Mouse (Mus musculus) MEL (cell line): Measurements from ENCODE around the gene Cc2d2b. TPM values are rescaled to one million over a fixed set of nuclear protein-coding genes. Genes with fewer than 3 reads are reported as not detected.
A peak's percentile ranks its signal among the peaks of the same experiment; 100 is the strongest.

Experiments used
- DNase-seq: peaks from one replicate; pipeline ENCODE4 v3.0.0; 2011; ENCODE audit warnings: low read depth, low spot score
- H3K27ac ChIP-seq: 2 replicates; pipeline ENCODE4 v1.5.1; 2012; ENCODE audit warnings: low read depth, mild to moderate bottlenecking, control low read depth, low read length, moderate library complexity; ENCODE audit not compliant: control insufficient read depth
- H3K27me3 ChIP-seq, 2 experiments: fragments of 150-350 bp in 1 of 2; sonication (generic) in 1 of 2; 2 replicates each; pipeline ENCODE4 v1.6.1; 2012; ENCODE audit warnings: low read length in 2 of 2, mild to moderate bottlenecking in 2 of 2, improper control_type of control experiment in 1 of 2, moderate library complexity in 1 of 2; ENCODE audit not compliant: insufficient read depth in 2 of 2, control insufficient read depth in 1 of 2
- H3K36me3 ChIP-seq, 2 experiments: 2 replicates each; pipeline ENCODE4 v1.6.1; 2012 to 2014; ENCODE audit warnings: low read length in 2 of 2, improper control_type of control experiment in 1 of 2, inconsistent platforms in 1 of 2, mild to moderate bottlenecking in 1 of 2; ENCODE audit not compliant: insufficient read depth in 2 of 2, control insufficient read depth in 1 of 2
- H3K4me1 ChIP-seq, 2 experiments: fragments of 150-350 bp in 1 of 2; sonication (generic) in 1 of 2; 2 replicates each; pipeline ENCODE4 v1.6.1; 2012; ENCODE audit warnings: low read length in 2 of 2, improper control_type of control experiment in 1 of 2, mild to moderate bottlenecking in 1 of 2; ENCODE audit not compliant: insufficient read depth in 2 of 2, control insufficient read depth in 1 of 2
- H3K4me3 ChIP-seq, 2 experiments: fragments of 150-350 bp in 1 of 2; sonication (generic) in 1 of 2; 2 replicates each; pipeline ENCODE4 v1.5.1; 2012; ENCODE audit warnings: low read depth in 2 of 2, low read length in 2 of 2, mild to moderate bottlenecking in 2 of 2, moderate library complexity in 2 of 2, control low read depth in 1 of 2, improper control_type of control experiment in 1 of 2; ENCODE audit not compliant: control insufficient read depth in 1 of 2, insufficient read depth in 1 of 2
- H3K79me2 ChIP-seq: 2 replicates; pipeline ENCODE4 v1.6.1; 2012; ENCODE audit warnings: mild to moderate bottlenecking, low read length, moderate library complexity; ENCODE audit not compliant: control insufficient read depth, poor library complexity, insufficient read depth
- H3K9ac ChIP-seq: 2 replicates; pipeline ENCODE4 v1.6.1; 2012; ENCODE audit warnings: low read depth, mild to moderate bottlenecking, control low read depth, low read length, moderate library complexity; ENCODE audit not compliant: control insufficient read depth, poor library complexity, severe bottlenecking
- H3K9me3 ChIP-seq: fragments of 150-350 bp; sonication (generic); replicated peaks from 2 replicates; pipeline ENCODE4 v1.6.1; 2012; ENCODE audit warnings: mild to moderate bottlenecking, low read length, improper control_type of control experiment, moderate library complexity; ENCODE audit not compliant: insufficient read depth
- CHD1 ChIP-seq: IDR thresholded peaks from 2 replicates; pipeline ENCODE4 v1.6.1; 2012; ENCODE audit warnings: low read depth, mild to moderate bottlenecking, inconsistent platforms, low read length, improper control_type of control experiment
- CHD2 ChIP-seq: IDR thresholded peaks from 2 replicates; pipeline ENCODE4 v1.6.1; 2011; ENCODE audit warnings: low read length, improper control_type of control experiment
- CTCF ChIP-seq, 3 experiments: IDR thresholded peaks in 2 of 3; conservative IDR thresholded peaks in 1 of 3; 2 replicates each; pipeline ENCODE4 v1.5.1; 2011 to 2012; ENCODE audit warnings: low read length in 3 of 3, low read depth in 2 of 3, mild to moderate bottlenecking in 2 of 3, improper control_type of control experiment in 1 of 3, inconsistent platforms in 1 of 3, mixed read lengths in 1 of 3, moderate library complexity in 1 of 3; ENCODE audit not compliant: control insufficient read depth in 1 of 3, insufficient read depth in 1 of 3, poor library complexity in 1 of 3, severe bottlenecking in 1 of 3
- E2F4 ChIP-seq: IDR thresholded peaks from 2 replicates; pipeline ENCODE4 v1.6.1; 2011; ENCODE audit warnings: low read depth, low read length, improper control_type of control experiment, borderline replicate concordance
- ELF1 ChIP-seq: IDR thresholded peaks from 2 replicates; pipeline ENCODE4 v1.6.1; 2014; ENCODE audit warnings: low read depth, mild to moderate bottlenecking, inconsistent platforms, low read length, improper control_type of control experiment, moderate library complexity
- EP300 ChIP-seq, 2 experiments: IDR thresholded peaks; 2 replicates each; pipeline ENCODE4 v1.6.1; 2011; ENCODE audit warnings: improper control_type of control experiment in 2 of 2, low read length in 2 of 2, low read depth in 1 of 2, mild to moderate bottlenecking in 1 of 2
- ETS1 ChIP-seq: IDR thresholded peaks from 2 replicates; pipeline ENCODE4 v1.6.1; 2012; ENCODE audit warnings: low read depth, mild to moderate bottlenecking, inconsistent platforms, low read length, improper control_type of control experiment, moderate library complexity
- GABPA ChIP-seq: IDR thresholded peaks from 2 replicates; pipeline ENCODE4 v1.6.1; 2012; ENCODE audit warnings: low read depth, mild to moderate bottlenecking, inconsistent platforms, low read length, improper control_type of control experiment, moderate library complexity
- GATA1 ChIP-seq: IDR thresholded peaks from 2 replicates; pipeline ENCODE4 v1.6.1; 2011; ENCODE audit warnings: low read depth, low read length, improper control_type of control experiment
- HCFC1 ChIP-seq: IDR thresholded peaks from 2 replicates; pipeline ENCODE4 v1.6.1; 2012; ENCODE audit warnings: low read depth, mild to moderate bottlenecking, inconsistent platforms, low read length, improper control_type of control experiment, moderate library complexity
- JUND ChIP-seq: IDR thresholded peaks from 2 replicates; pipeline ENCODE4 v1.6.1; 2011; ENCODE audit warnings: low read depth, mild to moderate bottlenecking, improper control_type of control experiment, low read length
- KAT2A ChIP-seq: conservative IDR thresholded peaks from 2 replicates; pipeline ENCODE4 v1.6.1; 2012; ENCODE audit warnings: low read depth, low read length, improper control_type of control experiment, inconsistent platforms
- MAFK ChIP-seq: IDR thresholded peaks from 2 replicates; pipeline ENCODE4 v1.6.1; 2011; ENCODE audit warnings: low read depth, mild to moderate bottlenecking, low read length, improper control_type of control experiment, borderline replicate concordance
- MAX ChIP-seq: IDR thresholded peaks from 2 replicates; pipeline ENCODE4 v1.6.1; 2011; ENCODE audit warnings: low read length, improper control_type of control experiment
- MAZ ChIP-seq: IDR thresholded peaks from 2 replicates; pipeline ENCODE4 v1.6.1; 2012; ENCODE audit warnings: low read depth, mild to moderate bottlenecking, inconsistent platforms, low read length, improper control_type of control experiment
- MEF2A ChIP-seq: IDR thresholded peaks from 2 replicates; pipeline ENCODE4 v1.6.1; 2014; ENCODE audit warnings: low read depth, mild to moderate bottlenecking, inconsistent platforms, low read length, improper control_type of control experiment; ENCODE audit not compliant: poor library complexity, insufficient replicate concordance, severe bottlenecking; ENCODE audit errors: extremely low read depth
- MXI1 ChIP-seq: IDR thresholded peaks from 2 replicates; pipeline ENCODE4 v1.6.1; 2011; ENCODE audit warnings: mild to moderate bottlenecking, low read depth, low read length, improper control_type of control experiment
- MYB ChIP-seq: IDR thresholded peaks from 2 replicates; pipeline ENCODE4 v1.6.1; 2011; ENCODE audit warnings: mild to moderate bottlenecking, low read depth, low read length, improper control_type of control experiment
- MYC ChIP-seq: IDR thresholded peaks from 2 replicates; pipeline ENCODE4 v1.6.1; 2011; ENCODE audit warnings: low read depth, mild to moderate bottlenecking, low read length, improper control_type of control experiment, moderate library complexity
- NELFE ChIP-seq: IDR thresholded peaks from 2 replicates; pipeline ENCODE4 v1.6.1; 2011; ENCODE audit warnings: low read depth, low read length, improper control_type of control experiment
- NRF1 ChIP-seq: IDR thresholded peaks from 2 replicates; pipeline ENCODE4 v1.6.1; 2014; ENCODE audit warnings: low read depth, mild to moderate bottlenecking, inconsistent platforms, low read length, improper control_type of control experiment, moderate library complexity; ENCODE audit not compliant: poor library complexity, insufficient read depth, severe bottlenecking
- POLR2A ChIP-seq, 2 experiments: IDR thresholded peaks; 2 replicates each; pipeline ENCODE4 v1.6.1; 2011 to 2012; ENCODE audit warnings: low read length in 2 of 2, mild to moderate bottlenecking in 2 of 2, control low read depth in 1 of 2, improper control_type of control experiment in 1 of 2, low read depth in 1 of 2, moderate library complexity in 1 of 2; ENCODE audit not compliant: control insufficient read depth in 1 of 2, insufficient read depth in 1 of 2, poor library complexity in 1 of 2
- POLR2AphosphoS2 ChIP-seq: IDR thresholded peaks from 2 replicates; pipeline ENCODE4 v1.6.1; 2011; ENCODE audit warnings: low read length, improper control_type of control experiment
- POLR2AphosphoS5 ChIP-seq: IDR thresholded peaks from 2 replicates; pipeline ENCODE4 v1.6.1; 2012; ENCODE audit warnings: low read depth, borderline replicate concordance, mild to moderate bottlenecking, inconsistent platforms, low read length, moderate library complexity, mixed read lengths
- RAD21 ChIP-seq: IDR thresholded peaks from 2 replicates; pipeline ENCODE4 v1.6.1; 2011; ENCODE audit warnings: mild to moderate bottlenecking, low read depth, low read length, improper control_type of control experiment
- RCOR1 ChIP-seq: IDR thresholded peaks from 2 replicates; pipeline ENCODE4 v1.6.1; 2012; ENCODE audit warnings: low read depth, mild to moderate bottlenecking, inconsistent platforms, low read length, improper control_type of control experiment
- SIN3A ChIP-seq: IDR thresholded peaks from 2 replicates; pipeline ENCODE4 v1.6.1; 2012; ENCODE audit warnings: low read length, improper control_type of control experiment, inconsistent platforms
- SMC3 ChIP-seq: IDR thresholded peaks from 2 replicates; pipeline ENCODE4 v1.6.1; 2011; ENCODE audit warnings: low read depth, low read length, improper control_type of control experiment
- TAL1 ChIP-seq: IDR thresholded peaks from 2 replicates; pipeline ENCODE4 v1.6.1; 2012; ENCODE audit warnings: mild to moderate bottlenecking, inconsistent platforms, low read length, moderate library complexity, mixed read lengths
- TBP ChIP-seq: IDR thresholded peaks from 2 replicates; pipeline ENCODE4 v1.8.0; 2011; ENCODE audit warnings: low read depth, low read length, improper control_type of control experiment
- TCF12 ChIP-seq: IDR thresholded peaks from 2 replicates; pipeline ENCODE4 v1.6.1; 2014; ENCODE audit warnings: low read depth, mild to moderate bottlenecking, inconsistent platforms, low read length, improper control_type of control experiment, moderate library complexity
- UBTF ChIP-seq: IDR thresholded peaks from 2 replicates; pipeline ENCODE4 v1.6.1; 2012; ENCODE audit warnings: low read depth, mild to moderate bottlenecking, inconsistent platforms, low read length, improper control_type of control experiment, moderate library complexity, borderline replicate concordance; ENCODE audit not compliant: insufficient read depth
- USF1 ChIP-seq: IDR thresholded peaks from 2 replicates; pipeline ENCODE4 v1.6.1; 2014; ENCODE audit warnings: low read depth, mild to moderate bottlenecking, inconsistent platforms, low read length, improper control_type of control experiment, moderate library complexity
- USF2 ChIP-seq, 2 experiments: IDR thresholded peaks; 2 replicates each; pipeline ENCODE4 v1.6.1; 2011 to 2012; ENCODE audit warnings: improper control_type of control experiment in 2 of 2, low read length in 2 of 2, borderline replicate concordance in 1 of 2, inconsistent platforms in 1 of 2, low read depth in 1 of 2, mild to moderate bottlenecking in 1 of 2; ENCODE audit not compliant: insufficient read depth in 1 of 2
- ZC3H11A ChIP-seq: IDR thresholded peaks from 2 replicates; pipeline ENCODE4 v1.6.1; 2012; ENCODE audit warnings: low read depth, mild to moderate bottlenecking, inconsistent platforms, low read length, improper control_type of control experiment
- ZKSCAN1 ChIP-seq: IDR thresholded peaks from 2 replicates; pipeline ENCODE4 v1.6.1; 2012; ENCODE audit warnings: low read depth, mild to moderate bottlenecking, inconsistent platforms, low read length, improper control_type of control experiment, moderate library complexity
- ZNF384 ChIP-seq: IDR thresholded peaks from 2 replicates; pipeline ENCODE4 v1.6.1; 2012; ENCODE audit warnings: low read depth, mild to moderate bottlenecking, inconsistent platforms, low read length, improper control_type of control experiment
- polyA plus RNA-seq, 2 experiments: library from polyadenylated mRNA; stranded (reverse) in 1 of 2; unstranded in 1 of 2; fragments of >175 nt in 1 of 2; fragments of >200 nt in 1 of 2; gene quantifications; 2 replicates each; pipeline versions ENCODE4 v1.2.1 to v1.2.4; 2012; ENCODE audit warnings: low replicate concordance in 2 of 2, low read depth in 1 of 2; ENCODE audit not compliant: insufficient read length in 2 of 2, insufficient read depth in 1 of 2, missing spikeins in 1 of 2
- total RNA-seq: library from RNA; depleted of rRNA; stranded (reverse); fragments of 300-350 nt; gene quantifications from 2 replicates; pipeline ENCODE4 v1.2.3, GENCODE M21; 2012

Gene Cc2d2b
- total and polyA plus RNA-seq, 3 experiments: not detected

DNA sequence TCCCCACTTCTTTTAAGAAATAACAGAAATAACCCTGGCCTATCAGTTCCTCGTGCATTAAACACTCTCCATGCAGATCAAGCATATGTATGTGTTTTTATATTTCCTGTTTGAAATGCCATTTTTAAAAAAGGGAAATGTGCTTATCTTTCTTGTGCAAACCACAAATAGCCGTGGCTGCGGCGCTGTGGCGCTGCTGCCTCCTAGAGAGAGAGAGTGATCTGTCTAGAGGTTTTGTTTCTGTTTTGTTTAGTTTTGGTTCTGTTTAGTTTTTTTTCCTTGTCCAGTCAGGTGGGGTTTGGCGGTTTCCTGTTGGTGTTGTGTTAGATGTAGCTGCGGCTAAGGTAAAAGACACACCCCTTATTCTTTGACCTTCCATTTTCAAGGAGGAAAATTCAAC, 70.2 kb downstream of the Cc2d2b start:
- Histone ChIP-seq H3K27ac (peak overlapping the region; percentile 85), H3K4me3 (peak overlapping the region; percentile 45 to 48; a peak in 3 of 4 replicates), H3K9me3 (no peaks in the 10 kb centered on the region), H3K36me3 (peaks cover 0 to 9% of the 10 kb centered on the region in 2 experiments; a peak in 2 of 4 replicates), H3K27me3 (no peaks in the 10 kb centered on the region), H3K9ac (0 out of 2 replicates have a peak overlapping the region, but pooled peaks have one; percentile 33), H3K4me1 (peaks cover 2 to 18% of the 10 kb centered on the region in 2 experiments; a peak in 3 of 4 replicates), H3K79me2 (no peaks in the 10 kb centered on the region)
- peak; percentile 90 for DNase-seq
- no peak for TF ChIP-seq CHD1
- TF ChIP-seq CTCF (IDR thresholded peaks at IDR 0.05 in 2 of 3, conservative IDR thresholded peaks at IDR 0.05 in 1 of 3; ENCODE audit: control insufficient read depth in 1 of 3, insufficient read depth in 1 of 3, low read depth in 2 of 3, low read length in 3 of 3, poor library complexity in 1 of 3, severe bottlenecking in 1 of 3): peak in 2 of 3 experiments; percentile 11 to 31; a peak in 2 of 6 replicates
- TF ChIP-seq MYB: no peak
- no peak for TF ChIP-seq TBP
- peak; percentile 81 for TF ChIP-seq MAX
- no peak for TF ChIP-seq GABPA
- no peak for TF ChIP-seq POLR2AphosphoS2
- TF ChIP-seq KAT2A: no peak
- no peak; the same call in 1 of the 2 replicates for TF ChIP-seq MAZ
- TF ChIP-seq SIN3A: peak; percentile 93
- TF ChIP-seq ZNF384: peak; percentile 81
- TF ChIP-seq GATA1: peak; percentile 97
- TF ChIP-seq USF1: no peak
- TF ChIP-seq TAL1: peak; percentile 75
- peak; percentile 82 for TF ChIP-seq MXI1
- peak; percentile 90 for TF ChIP-seq RCOR1
- TF ChIP-seq ETS1: peak; percentile 98
- no peak for TF ChIP-seq POLR2AphosphoS5
- peak; percentile 94 for TF ChIP-seq MYC
- no peak; the same call in 1 of the 2 replicates for TF ChIP-seq JUND
- TF ChIP-seq E2F4: 0 out of 2 replicates have a peak, but pooled peaks have one; percentile 32
- TF ChIP-seq EP300 (IDR thresholded peaks at IDR 0.05; ENCODE audit: low read depth in 1 of 2, low read length in 2 of 2): peak; percentile 94 to 97
- TF ChIP-seq HCFC1: peak; percentile 67
- TF ChIP-seq ZC3H11A: no peak
- no peak for TF ChIP-seq ZKSCAN1
- TF ChIP-seq MEF2A: peak; percentile 98
- TF ChIP-seq NRF1: no peak
- no peak; the same call in 1 of the 2 replicates for TF ChIP-seq RAD21
- TF ChIP-seq MAFK: peak; percentile 80
- peak; percentile 92 for TF ChIP-seq TCF12
- no peak for TF ChIP-seq UBTF
- TF ChIP-seq USF2 (IDR thresholded peaks at IDR 0.05; ENCODE audit: borderline replicate concordance in 1 of 2, insufficient read depth in 1 of 2, low read depth in 1 of 2, low read length in 2 of 2): no peak
- TF ChIP-seq NELFE: no peak
- no peak; the same call in 1 of the 2 replicates for TF ChIP-seq SMC3
- TF ChIP-seq ELF1: peak; percentile 58; the same call in 1 of the 2 replicates
- peak; percentile 12; the same call in 1 of the 2 replicates for TF ChIP-seq CHD2
- no peak for TF ChIP-seq POLR2A (IDR thresholded peaks at IDR 0.05; ENCODE audit: control insufficient read depth in 1 of 2, insufficient read depth in 1 of 2, low read depth in 1 of 2, low read length in 2 of 2, poor library complexity in 1 of 2)
